Mouse (Mus musculus): ENCODE results near the gene Prss48.

DNA sequence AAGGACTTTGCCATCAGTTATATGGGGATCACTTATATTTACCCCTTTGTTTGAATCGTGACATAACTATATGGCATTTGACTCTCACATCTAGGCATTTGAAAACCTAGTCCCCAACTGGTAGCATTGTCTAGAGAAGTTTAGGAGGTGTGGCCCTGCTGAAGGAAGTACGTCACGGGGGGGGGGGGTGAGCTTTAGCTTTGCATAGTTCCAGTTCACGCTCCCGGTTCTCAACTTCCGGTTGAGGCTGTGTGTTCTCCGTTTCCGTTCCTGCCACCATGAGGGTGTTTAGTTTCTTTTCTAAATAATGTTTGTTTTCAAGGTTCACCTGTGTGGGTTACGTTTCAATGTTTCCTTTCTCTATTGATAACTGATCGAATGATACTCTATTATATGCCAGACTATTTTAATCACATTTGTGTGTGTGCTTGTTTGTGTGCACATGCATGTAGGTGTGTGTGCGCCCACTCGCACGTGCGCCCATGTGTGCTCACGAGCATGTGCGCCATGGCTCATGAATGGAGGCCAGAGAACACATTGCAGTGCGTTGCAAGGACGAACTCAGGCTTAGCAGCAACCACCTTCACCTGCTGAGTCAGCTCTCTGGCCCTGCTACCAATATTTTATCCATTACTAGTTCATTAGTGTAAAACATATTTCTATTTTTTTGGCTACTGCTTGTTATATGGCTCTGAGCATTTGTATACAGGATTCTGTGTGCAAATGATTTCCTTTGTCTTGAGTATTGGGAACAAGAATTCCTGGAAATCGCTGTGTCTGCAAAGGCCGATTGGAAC is 23.2 kb upstream of the Prss48 start:
- no peak for TF ChIP-seq SRF (IDR thresholded peaks at IDR 0.05; ENCODE audit: control insufficient read depth, insufficient read length, low read depth)
- TF ChIP-seq E2F4 (IDR thresholded peaks at IDR 0.05; ENCODE audit: insufficient read depth), result no peak
- no peak for TF ChIP-seq MYOG (IDR thresholded peaks at IDR 0.05; ENCODE audit: control insufficient read depth in 1 of 3, insufficient read depth in 1 of 3, insufficient read length in 2 of 3, low read depth in 2 of 3)
- TF ChIP-seq POLR2A (IDR thresholded peaks at IDR 0.05; ENCODE audit: insufficient read length, low read depth), result no peak

Data from myocyte (in vitro differentiated cells).